Mouse (Mus musculus): ENCODE measurements around the gene Rngtt.
"Not testable (repeated sequence)": the region's sequence is repeated elsewhere in the genome, so short reads cannot be mapped to it uniquely, and the experiment has no call there.

Gene Rngtt

DNA sequence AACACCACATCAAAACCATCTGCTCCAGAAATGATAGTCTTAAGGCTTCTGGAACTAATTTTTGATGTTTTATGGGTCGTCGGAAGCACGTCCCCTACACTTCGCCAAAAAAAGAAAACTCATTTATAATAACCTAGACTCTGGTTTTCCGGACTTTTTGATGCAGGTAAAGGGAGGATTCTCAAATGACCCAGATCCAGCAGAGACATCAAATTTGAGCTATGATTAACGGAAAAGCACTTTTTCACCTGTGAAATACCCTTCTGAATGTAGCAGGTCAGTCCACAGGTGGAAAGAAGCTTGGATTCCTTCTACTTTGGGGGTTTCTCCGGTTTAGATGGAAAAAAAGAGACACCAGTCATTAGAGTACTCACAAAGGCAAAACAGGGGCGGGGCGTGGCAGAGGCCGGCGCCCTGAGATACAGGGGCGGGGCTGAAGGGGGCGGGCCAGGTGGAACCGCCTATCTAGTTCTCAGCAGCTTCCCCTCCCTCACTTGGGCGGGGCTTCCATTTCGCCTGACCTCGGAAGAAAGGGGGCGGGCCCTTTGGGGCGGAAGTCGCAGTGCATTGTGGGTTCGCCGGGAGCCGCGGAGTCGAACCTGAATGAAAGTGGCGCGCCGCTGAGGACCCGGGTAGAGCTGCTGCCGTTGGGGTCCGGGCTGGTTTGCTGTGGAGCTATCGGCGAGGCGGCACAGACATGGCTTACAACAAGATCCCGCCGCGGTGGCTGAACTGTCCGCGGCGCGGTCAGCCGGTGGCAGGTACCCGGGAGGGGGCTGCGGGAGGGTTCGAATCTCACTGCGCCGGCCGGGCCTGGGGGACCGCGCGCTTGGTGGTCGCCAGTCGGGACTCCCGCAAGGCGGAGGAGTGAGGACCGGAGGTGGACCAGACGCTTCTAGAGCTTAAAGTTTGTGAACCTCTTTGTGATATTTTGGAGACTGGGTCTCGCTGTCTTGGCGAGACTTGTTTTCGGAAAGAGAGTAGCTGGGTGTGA lies at the start of gene Rngtt:
Gene Rngtt (plus strand): TSS at position 548 of the 994 bp plus-strand sequence.
- peak; percentile 99 for DNase-seq

DNA sequence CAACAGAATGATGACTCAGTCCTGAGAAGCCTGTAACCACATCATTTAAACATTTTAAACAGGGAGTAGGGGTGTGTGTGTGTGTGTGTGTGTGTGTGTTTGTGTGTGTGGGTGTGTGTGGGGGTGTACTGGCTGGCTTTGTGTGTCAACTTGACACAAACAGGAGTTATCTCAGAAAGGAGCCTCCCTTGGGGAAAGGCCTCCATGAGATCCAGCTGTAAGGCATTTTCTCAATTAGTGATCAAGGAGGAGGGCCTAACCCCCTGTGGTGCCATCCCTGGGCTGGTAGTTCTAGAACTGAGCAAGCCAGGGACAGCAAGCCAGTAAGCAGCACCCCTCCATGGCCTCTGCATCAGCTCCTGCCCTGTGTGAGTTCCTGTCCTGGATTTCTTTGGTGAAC lies 49.8 kb upstream of the Rngtt start:
- DNase-seq, result no peak

DNA sequence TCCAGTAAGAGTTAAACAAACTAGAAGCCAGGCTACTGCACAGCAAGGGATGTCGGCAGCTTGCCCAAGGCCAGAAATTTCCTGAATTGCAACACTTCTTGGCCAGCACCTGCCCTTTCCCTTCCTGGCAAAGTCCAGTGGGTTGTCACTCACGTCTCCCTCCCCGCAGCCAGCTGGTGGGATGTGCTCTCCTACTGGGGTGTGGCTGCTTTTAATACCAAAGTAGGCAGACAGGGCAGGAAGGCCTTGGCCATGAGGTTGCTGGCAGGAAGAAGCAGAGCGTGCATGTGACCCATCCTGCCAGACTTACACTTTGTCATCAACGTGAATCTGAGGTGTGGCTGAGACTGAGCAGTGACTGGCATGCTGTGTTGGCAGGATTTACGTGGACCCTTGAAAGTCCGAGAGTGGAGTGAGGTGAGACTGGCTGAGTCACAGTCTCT lies 48.8 kb upstream of the Rngtt start:
- no peak for DNase-seq

DNA sequence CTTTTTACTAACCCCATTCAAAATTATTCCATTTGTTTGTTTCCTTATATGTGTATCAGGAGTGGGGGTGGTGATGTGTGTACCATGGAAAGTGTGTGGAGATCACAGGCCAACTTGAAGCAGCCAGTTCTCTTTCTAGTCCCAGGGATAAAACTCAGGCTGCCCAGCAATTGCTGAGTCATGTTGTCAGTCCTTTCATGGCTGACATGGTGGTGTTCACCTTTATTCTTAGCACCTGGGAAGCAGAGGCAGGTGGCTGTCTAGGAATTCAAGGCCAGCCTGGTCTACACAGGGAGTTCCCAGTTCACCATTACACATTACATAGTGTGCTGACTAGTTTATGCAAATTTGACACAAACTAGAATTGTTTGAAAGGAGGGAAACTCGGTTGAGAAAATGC lies 47.2 kb upstream of the Rngtt start:
- no peak for DNase-seq

DNA sequence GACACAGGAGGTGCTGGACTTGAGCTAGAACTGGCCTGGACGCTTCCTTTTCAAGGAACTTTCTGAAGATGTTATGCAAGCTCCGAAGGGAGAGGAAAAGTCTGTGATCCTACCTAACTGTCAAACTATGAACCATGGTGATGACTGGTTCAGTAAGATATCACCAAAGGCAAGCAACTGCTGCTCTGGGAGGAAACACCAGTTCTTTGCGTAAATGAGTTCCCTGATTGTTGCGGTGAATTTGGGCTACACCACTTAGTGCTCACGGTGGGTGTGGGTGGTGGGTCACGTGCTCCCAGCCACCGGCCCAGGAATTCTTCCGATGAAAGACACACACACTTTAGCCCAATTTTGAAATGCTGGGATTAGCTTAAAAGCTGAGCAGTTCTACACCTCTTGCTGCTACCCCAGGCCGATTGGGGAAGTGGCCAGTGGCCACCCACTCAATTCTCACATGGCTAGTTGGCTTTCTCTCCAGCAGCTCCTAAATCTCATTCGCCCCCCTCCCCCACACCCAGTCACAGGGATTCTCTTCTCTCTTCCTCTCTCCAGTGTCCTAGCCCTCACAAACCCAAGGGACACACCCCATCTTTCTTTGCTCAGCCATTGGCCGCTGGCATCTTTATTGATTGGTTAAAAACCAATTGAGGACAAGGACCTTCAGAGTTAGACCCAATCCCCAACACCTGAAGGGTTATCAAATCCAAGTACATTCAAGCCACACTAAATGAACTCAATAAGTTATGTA lies 45.0 kb upstream of the Rngtt start:
- no peak for DNase-seq

DNA sequence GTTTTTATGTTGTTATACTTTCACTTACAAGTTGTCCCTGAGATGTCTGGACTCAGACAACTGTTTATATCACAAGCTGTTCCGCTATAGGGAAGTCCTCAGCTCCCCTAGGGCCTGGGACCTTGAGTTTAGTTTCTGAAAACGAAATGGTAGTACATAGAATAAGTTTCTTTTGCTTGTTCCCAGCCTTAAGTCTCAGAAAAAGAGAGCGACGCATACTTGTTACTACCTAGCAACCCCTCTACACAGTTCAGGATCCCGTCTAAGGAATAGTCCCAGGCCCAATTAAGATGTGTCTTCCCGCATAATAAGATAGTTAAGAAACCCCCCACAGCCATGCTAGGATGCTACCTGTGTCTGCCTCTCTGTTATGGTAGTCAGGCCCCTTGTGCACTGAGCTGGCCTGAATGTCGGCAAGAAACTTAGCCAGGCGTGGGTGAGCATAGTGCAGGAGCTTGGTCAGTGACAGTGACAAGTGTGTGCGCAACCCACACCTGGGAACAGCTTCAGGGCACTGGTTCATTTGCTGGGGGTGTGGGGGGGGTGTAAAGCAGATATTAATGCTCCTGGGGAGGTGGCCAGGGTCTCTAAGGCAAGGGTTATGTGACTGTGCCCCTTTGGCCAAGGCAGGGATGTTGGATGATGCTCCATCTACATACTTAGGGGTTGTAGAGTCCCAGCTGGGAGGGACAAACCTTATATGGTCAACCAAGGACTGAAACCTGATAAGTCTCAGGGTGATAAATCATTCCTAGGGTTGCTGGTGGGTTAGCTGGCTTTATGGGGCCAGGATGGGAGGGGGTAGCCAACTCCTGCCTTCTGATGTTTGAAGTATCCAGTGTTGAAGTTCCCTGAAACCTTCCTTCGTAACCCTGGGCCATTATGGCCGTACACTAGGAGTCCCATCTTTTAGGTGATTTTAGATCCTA lies 39.5 kb upstream of the Rngtt start:
- no peak for DNase-seq

DNA sequence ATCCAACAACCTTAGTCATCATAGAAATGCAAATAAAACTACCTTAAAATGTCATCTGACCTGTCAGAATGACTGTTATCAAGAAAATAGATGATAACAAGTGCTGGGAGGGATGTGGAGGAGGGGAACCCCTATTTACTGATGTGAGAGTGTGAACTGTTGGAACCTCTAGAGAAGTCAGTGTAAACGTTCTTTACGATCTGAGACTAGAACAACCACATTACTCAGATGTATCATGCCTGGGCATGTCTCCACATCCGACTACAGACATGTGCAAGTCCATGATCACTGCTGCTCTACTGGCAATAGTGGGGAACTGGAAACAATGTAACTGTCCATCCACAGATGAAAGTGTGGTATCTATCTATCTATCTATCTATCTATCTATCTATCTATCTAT lies 36.7 kb upstream of the Rngtt start:
- DNase-seq, result no peak

DNA sequence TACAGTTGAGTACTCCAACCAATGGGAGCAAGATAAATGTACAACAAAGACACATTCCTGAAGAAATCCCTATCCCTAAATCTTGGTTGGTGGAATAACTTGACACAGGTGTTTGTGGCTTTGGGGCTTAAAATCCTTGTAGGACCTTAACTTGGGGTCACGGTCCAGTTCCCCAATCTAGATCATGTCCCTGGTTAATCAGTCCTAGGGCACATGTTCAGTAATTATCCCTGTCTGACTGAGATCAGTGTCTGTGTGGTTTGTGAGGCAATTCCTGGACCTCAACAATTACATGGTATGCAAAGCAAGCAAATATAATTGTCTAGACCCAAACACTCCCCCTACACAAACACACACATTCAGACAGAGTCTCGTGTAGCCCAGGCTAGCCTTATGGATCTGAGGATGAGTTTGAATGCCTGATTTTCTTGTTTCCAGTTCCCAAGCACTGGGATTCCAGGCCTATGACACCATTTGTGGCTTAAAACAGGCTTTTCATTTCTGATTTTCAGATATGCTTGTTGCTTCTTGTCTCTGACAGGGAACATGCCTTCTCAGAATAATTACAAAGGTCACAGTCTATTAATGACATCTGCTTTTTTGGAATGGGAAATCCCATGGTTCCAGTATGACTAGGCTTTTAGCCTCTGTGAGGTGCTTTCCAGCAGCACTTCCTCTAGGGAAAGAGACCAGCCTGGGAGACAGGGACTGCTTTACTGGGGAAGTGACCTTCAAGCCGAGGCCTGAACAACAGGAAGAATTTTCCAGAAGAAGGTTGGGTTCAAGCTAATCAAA lies 28.0 kb upstream of the Rngtt start:
- no peak for DNase-seq

DNA sequence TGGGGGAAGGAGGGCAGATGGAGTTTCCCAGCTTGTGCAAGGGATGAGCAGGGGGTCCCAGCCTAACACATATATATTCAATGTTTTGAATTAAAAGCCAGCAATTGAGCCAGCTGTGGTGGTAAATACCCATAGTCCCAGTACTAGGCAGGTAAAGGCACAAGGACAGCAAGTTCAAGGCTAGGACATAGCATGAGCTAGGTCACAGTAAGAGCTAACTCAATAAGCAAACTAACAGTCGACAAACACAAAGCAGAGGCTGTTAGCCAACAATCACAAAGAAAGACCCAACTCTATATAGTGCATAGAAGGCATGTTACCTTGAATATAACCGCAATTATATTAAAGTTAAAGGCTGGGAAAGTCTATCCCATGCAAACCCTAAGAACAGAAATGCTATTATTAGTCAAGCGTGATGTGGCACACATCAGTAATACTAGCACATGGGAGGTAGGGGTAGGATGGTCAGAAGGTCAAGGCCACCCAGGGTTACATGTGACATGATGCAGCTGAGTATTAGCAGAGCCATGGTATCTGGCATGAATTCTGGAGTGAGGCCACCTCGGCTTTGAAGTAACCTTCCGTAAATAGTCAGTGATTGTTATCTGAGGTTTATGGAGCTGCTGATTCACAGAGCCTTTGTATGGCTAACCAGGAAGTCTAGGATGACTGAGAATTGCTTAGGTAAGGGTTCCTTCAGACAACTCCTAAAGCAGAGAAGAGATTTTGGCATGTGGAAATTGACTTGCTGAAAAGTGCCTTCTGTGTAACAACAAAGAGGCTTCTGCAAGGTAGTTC lies 25.8 kb upstream of the Rngtt start:
- DNase-seq, result no peak

DNA sequence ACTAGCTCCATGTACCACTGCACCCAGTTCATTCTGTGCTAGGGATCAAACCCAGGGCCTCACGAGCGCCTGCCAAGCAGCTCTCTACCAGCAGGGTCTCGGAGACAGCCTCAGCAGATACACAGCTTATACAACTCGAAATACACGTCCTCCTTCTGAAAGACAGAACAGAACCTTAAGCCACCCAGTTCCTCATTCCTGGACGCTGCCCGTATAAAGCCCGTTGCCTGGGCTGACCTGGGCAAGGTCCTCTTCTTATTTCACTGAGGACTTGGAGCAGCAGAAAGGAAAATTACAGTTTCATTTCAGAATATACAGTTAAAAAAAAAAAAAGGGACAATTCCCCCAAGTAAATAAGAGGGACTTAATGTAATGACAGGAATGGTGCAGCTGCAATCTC lies 24.7 kb upstream of the Rngtt start:
- DNase-seq, result no peak

DNA sequence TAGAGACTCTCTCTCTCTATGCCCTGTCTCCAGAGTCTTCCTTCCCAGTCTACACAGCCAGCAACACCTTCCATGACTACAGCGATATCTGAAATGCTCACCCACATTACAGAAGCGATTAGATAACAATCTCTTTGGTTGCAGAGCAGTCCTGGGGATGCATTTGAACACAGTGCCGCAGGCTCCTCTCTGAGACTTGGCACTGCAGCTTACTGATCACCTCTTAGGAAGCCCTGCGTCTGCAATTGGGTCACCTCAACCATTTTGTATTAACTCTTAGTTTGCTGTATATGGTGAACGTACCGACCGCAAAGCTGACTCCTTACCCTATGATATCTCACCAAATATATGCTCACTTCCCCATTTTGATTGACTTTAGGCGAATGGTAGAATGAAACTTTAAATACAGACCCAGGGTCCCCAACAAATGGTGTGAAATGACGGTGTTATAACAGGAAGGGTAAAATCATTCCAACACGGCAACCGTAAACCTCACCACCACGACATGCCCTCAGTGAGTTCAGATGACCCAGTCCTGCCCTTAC lies 20.9 kb upstream of the Rngtt start:
- DNase-seq, result no peak

DNA sequence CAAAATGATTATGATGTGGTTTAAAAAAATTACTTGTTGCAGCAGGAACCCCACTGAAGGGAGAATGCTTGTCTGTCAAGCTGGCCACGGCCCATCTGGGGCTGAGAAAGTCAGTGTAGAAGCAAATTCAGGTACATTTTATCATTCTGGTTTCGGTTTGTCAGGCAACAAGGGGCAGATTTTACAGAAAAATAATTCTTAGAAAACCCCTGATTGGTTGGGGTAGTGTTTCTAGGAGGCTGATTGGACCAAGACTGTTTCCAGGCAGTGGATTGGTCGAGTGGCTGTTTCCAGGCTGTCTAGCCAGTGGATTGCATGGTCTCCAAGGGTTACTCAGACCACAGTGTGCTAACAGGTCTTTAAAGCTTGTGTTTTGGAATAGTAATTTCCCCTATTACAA lies 20.1 kb upstream of the Rngtt start, which contains the start of gene Pnrc1:
Gene Pnrc1 (minus strand): TSS at position 162 of the 400 bp plus-strand sequence.
- DNase-seq, result no peak

DNA sequence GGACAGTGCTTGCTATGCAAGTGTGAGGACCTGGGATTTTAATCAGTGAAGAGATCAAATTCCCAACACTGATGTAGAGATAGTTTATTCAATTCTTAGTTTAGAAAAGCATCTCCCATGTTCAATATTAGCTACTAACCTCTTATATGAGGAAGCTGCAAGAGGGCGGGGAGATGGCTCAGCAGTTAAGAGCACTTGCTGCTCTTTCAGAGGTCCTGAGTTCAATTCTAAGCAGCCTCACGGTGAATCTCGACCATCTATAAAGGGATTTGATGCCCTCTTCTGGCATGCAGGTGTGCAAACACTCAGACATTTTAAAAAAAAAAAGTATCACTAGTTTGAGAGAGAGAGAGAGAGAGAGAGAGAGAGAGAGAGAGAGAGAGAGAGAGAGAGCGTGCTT lies 19.2 kb upstream of the Rngtt start:
- DNase-seq, result no peak

DNA sequence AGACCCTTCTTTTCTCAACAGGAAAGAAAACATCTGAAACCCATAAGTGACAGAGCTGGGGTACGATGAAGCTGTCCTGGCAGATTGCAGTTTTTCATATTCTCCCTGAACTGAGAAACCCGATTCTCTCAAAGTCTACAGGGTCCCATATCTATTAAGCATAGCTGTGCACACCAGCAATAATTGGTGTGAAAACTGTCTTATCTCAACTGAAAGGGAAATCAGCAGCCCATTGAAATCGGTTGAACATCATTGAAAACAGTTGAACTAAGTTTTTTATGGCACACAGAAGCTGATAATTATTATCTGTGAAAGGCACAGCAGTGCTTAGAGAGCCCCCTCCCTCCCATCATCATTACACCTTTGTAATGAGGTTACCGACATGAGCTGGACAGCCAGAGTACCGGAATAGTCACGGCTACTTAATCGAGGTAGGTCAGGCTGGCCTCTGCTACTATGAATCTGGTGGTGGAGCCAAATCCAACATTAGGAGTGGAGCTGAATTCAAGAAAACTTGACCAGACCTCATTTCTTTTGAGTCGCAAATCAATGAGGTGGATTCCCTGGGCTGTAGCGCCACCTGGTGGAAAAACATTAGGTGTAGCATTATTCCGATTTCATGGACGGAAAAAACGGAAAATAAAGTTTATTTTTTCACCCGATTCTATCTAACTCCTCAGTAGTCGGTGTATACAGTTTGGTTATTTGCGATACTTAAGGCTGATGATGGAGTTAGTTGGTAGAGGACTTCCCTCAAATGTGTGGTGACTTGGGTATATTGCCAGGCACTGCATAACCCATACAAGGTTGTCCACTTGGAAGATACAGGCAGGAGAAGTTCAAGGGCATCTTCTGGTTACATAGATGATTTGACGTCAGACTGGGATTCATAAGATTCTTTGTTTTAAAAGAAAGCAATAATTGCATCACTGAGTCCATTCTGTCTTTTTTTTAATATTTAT lies 17.4 kb upstream of the Rngtt start:
- peak; percentile 90 for DNase-seq

DNA sequence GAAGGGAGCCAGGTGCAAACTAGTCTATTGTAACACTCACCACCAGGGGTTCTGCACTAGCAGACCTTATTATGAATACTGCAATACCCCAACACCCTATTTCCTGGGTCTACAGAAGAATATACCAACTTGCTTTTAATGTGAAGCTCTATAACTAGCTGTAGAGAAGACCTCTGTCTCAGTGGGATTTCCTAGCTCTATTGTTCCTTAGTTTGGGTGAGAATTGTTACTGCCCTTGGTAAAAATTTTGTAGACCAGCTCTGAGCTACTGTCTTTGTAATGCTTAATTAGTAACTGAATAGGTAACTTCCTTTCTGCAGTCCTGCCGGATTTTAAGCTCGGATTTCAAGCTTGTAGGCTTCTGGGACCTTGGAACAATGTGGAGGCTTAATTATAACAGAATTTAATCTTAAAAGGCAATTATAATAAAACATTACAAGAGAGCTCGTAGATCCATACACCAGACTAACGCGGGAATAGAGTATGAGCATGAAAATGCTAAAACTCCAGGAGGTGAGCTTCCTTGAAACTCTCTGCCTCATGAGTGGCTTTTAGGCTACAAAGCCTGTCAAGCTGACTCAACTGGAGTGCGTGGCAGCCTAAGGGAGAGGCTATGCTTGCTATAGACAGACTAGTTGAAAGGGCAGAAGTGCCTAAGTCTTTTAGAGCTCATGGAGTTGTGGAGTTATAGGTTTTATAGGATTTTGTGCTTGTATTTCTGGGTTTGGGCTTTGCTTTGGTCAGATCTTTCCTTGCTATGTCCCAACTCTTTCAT lies 9.0 kb upstream of the Rngtt start:
- not testable (repeated sequence) for DNase-seq

DNA sequence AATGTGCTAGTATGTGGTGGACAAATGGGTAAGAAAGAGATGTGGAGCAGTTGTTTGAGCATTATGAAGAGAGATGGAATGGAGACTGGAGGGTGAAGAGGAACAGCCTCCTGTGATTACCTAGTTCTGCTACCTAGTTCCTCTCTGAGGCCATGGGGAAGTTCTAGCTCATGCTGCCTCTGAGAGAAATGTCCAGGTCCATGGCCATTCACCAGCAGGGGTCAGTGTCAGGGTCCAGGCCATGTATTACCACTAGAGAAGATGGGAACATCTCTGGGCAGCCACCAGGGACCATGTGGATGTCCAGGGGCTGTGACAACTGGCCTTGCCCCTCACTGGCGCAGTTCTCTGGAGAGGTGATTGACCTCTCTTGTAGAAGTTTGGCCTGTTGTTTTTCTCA lies 7.1 kb upstream of the Rngtt start:
- no peak for DNase-seq

DNA sequence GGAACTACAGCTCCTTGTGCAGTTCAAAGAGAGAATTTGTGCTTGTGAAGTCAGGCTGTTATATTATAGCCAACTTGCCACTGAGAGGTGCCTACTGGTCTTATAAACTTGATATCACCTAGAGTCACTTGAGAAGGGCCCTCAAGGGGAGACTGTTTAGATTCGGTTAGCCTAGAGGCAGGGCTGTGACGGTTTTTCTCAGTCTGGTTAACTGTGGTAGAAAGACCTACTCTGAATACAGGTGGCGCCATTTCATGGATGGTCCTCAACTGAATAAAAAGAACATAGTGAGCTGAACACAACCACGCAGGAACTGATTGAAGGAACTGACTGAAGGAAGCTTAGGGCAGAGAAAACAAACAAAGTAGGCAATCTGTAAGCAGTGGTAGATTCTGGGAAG lies 3.0 kb upstream of the Rngtt start:
- peak; percentile 32 for DNase-seq

DNA sequence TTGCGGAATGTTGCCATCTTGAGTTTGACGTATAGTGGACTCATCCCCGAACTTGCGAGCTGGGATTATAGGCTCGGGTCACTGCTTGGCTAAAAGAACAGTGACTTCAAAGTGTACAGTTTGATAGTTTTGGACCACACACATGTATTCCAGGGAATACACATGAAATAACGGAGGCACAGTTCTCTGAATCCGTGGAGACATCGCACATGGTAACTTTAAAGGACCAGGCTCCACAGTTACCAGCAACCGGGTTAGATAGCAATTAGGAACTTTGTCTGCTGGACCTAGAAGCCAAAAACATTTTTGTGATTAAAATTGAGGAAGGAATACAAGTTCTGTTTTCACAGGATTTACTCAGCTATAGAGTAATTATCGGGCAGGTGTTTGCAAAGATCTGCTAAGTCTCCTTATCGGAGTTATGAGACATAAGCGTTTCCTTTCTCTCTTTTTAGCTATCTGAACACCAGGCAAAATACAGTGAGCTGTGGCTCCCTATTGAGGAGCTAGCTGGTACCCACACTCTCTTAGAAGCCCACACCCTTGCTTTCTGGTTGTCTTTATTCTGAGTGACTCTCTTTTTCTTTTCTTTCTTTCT lies 828 bp downstream of the Rngtt start:
- DNase-seq, result no peak
